Mouse (Mus musculus): Measurements from ENCODE around the gene Stx1a. TPM values are rescaled to one million over a fixed set of nuclear protein-coding genes. Genes with fewer than 3 reads are reported as not detected.

Stx1a gene
- polyA plus RNA-seq, 1 experiment from 2014 or later: 8.2 TPM

- DNase-seq (ENCODE audit: low spot score) (no peak), ATAC-seq (ENCODE audit: insufficient number of reproducible peaks, low FRiP score, low TSS enrichment, low read depth) (no peak)
Observed at GRCm38 (mm10) chr5:135024665-135025224, 1.5 kb downstream of the Stx1a start.

GRCm38 (mm10) chr5:135025899-135026298 is 2.6 kb downstream of the Stx1a start:
- Histone ChIP-seq H3K4me1 (ENCODE audit: control insufficient read depth, insufficient read depth, low read length) (peaks cover 12% of the 10 kb centered on the region; the same call in 1 of the 2 replicates), H3K9ac (ENCODE audit: low read length) (no peak overlapping the region), H3K9me3 (ENCODE audit: control insufficient read depth, low read length) (no peaks in the 10 kb centered on the region), H3K4me2 (ENCODE audit: low read depth, severe bottlenecking) (no peak overlapping the region), H3K36me3 (ENCODE audit: control insufficient read depth, insufficient read depth, low read length) (no peaks in the 10 kb centered on the region), H3K27me3 (ENCODE audit: control insufficient read depth, insufficient read depth, low read length) (no peaks in the 10 kb centered on the region), H3K27ac (replicated peaks; ENCODE audit: low read depth, low read length) (no peak overlapping the region), H3K4me3 (ENCODE audit: low read depth, low read length) (no peak overlapping the region)
- WGBS: 9% methylated on average over 7 of the region's 7 CpGs
- ATAC-seq (ENCODE audit: insufficient number of reproducible peaks, low FRiP score, low TSS enrichment, low read depth): no peak
- no peak for DNase-seq (ENCODE audit: low spot score)

More at GRCm38 (mm10) chr5:135024665-135025224, 1.5 kb downstream of the Stx1a start:
- no peak overlapping the region for H3K27ac ChIP-seq (replicated peaks; ENCODE audit: low read depth, low read length)
- no peaks in the 10 kb centered on the region for H3K27me3 ChIP-seq (ENCODE audit: control insufficient read depth, insufficient read depth, low read length)
- no peaks in the 10 kb centered on the region for H3K36me3 ChIP-seq (ENCODE audit: control insufficient read depth, insufficient read depth, low read length)
- H3K9ac ChIP-seq (ENCODE audit: low read length): no peak overlapping the region
- H3K4me2 ChIP-seq (ENCODE audit: low read depth, severe bottlenecking): peak overlapping the region; percentile 79; the same call in 1 of the 2 replicates
- H3K9me3 ChIP-seq (ENCODE audit: control insufficient read depth, low read length): no peaks in the 10 kb centered on the region
- WGBS: 63% methylated on average over 11 of the region's 11 CpGs
- H3K4me3 ChIP-seq (ENCODE audit: low read depth, low read length): no peak overlapping the region
- peaks cover 12% of the 10 kb centered on the region; the same call in 1 of the 2 replicates for H3K4me1 ChIP-seq (ENCODE audit: control insufficient read depth, insufficient read depth, low read length)

GRCm38 (mm10) chr5:135029007-135029854 is 5.9 kb downstream of the Stx1a start:
- no peak for ATAC-seq (ENCODE audit: insufficient number of reproducible peaks, low FRiP score, low TSS enrichment, low read depth)
- Histone ChIP-seq H3K4me1 (ENCODE audit: control insufficient read depth, insufficient read depth, low read length) (peaks cover 12% of the 10 kb centered on the region; the same call in 1 of the 2 replicates), H3K9ac (ENCODE audit: low read length) (no peak overlapping the region), H3K4me3 (ENCODE audit: low read depth, low read length) (no peak overlapping the region), H3K27me3 (ENCODE audit: control insufficient read depth, insufficient read depth, low read length) (no peaks in the 10 kb centered on the region), H3K27ac (replicated peaks; ENCODE audit: low read depth, low read length) (no peak overlapping the region), H3K4me2 (ENCODE audit: low read depth, severe bottlenecking) (no peak overlapping the region), H3K9me3 (ENCODE audit: control insufficient read depth, low read length) (no peaks in the 10 kb centered on the region), H3K36me3 (ENCODE audit: control insufficient read depth, insufficient read depth, low read length) (no peaks in the 10 kb centered on the region)
- 53% methylated on average over 18 of the region's 18 CpGs for WGBS
- DNase-seq (ENCODE audit: low spot score): no peak

- 0 out of 2 replicates have a peak, but pooled peaks cover 6% of the 10 kb centered on the region for H3K4me1 ChIP-seq (ENCODE audit: control insufficient read depth, insufficient read depth, low read length)
- no peak for DNase-seq (ENCODE audit: low spot score)
- 96% methylated on average over 5 of the region's 5 CpGs for WGBS
Observed at GRCm38 (mm10) chr5:135032581-135032980, 9.3 kb downstream of the Stx1a start.

DNA sequence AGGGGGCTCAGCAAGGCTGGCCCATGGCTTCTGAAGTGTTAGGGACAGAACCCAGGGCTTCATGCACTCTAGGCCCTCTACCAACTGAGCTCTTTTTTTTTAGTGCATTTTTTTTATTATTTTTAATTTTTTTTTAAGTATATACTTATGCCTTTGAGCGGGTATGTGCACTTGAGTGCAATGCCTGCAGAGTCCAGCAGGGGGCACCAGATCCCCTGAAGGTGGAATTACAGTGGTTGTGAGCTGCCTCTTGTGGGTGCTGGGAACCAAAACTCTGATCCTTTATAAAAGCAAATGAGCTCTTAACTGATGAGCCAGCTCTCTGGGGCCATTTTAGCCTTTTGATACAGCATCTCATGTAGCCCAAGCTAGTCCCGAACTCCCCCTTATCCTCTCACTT is 11.3 kb downstream of the Stx1a start:
- WGBS: 97% methylated on average over 2 of the region's 2 CpGs
- ATAC-seq (ENCODE audit: insufficient number of reproducible peaks, low FRiP score, low TSS enrichment, low read depth) (no peak), DNase-seq (ENCODE audit: low spot score) (no peak)
- Histone ChIP-seq H3K27me3 (ENCODE audit: control insufficient read depth, insufficient read depth, low read length) (no peaks in the 10 kb centered on the region), H3K4me2 (ENCODE audit: low read depth, severe bottlenecking) (no peak overlapping the region), H3K4me3 (ENCODE audit: low read depth, low read length) (no peak overlapping the region), H3K4me1 (ENCODE audit: control insufficient read depth, insufficient read depth, low read length) (no peaks in the 10 kb centered on the region), H3K9me3 (ENCODE audit: control insufficient read depth, low read length) (no peaks in the 10 kb centered on the region), H3K9ac (ENCODE audit: low read length) (no peak overlapping the region), H3K27ac (replicated peaks; ENCODE audit: low read depth, low read length) (no peak overlapping the region), H3K36me3 (ENCODE audit: control insufficient read depth, insufficient read depth, low read length) (no peaks in the 10 kb centered on the region)

More at GRCm38 (mm10) chr5:135032581-135032980, 9.3 kb downstream of the Stx1a start:
- H3K36me3 ChIP-seq (ENCODE audit: control insufficient read depth, insufficient read depth, low read length): no peaks in the 10 kb centered on the region
- no peaks in the 10 kb centered on the region for H3K27me3 ChIP-seq (ENCODE audit: control insufficient read depth, insufficient read depth, low read length)
- H3K9ac ChIP-seq (ENCODE audit: low read length): no peak overlapping the region
- no peaks in the 10 kb centered on the region for H3K9me3 ChIP-seq (ENCODE audit: control insufficient read depth, low read length)
- H3K27ac ChIP-seq (replicated peaks; ENCODE audit: low read depth, low read length): no peak overlapping the region
- H3K4me2 ChIP-seq (ENCODE audit: low read depth, severe bottlenecking): no peak overlapping the region
- H3K4me3 ChIP-seq (ENCODE audit: low read depth, low read length): no peak overlapping the region
- ATAC-seq (ENCODE audit: insufficient number of reproducible peaks, low FRiP score, low TSS enrichment, low read depth): no peak

DNA sequence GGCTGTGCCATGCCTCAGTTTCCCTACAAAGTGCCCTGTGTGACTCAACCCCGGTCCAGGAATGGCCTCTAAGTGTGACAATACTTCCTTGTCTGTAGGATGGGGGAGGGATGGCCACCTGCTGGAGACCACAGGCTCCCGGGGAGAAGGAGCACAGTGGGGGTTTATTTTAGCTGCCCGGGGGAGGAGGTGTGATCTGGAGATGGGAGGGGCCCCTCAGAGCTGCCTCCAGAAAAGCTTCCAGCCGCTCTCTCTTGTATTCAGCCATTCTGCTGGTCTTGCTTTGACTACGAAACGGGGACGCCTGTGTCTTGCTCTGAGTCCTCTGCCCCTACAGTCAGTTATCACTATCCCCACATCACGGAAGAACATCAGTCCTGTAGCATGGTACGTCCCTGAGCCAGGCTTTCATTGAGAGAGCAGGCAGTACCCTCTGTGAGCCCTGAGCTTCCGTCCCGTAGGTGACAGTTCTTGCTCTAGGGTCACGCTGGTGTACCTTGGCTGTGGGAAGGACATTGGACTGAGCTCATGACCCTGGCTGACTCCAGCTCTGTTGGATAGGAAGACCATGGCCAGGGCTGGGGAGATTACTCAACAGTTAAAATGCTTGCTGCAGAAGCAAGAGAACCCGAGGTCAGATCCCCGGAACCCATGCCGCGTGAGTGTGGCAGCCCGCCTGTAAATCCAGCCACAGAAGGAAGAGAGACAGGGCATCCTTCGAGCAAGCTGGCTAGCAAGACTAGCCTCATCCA is 12.5 kb downstream of the Stx1a start:
- H3K9me3 ChIP-seq (ENCODE audit: control insufficient read depth, low read length): no peaks in the 10 kb centered on the region
- H3K4me1 ChIP-seq (ENCODE audit: control insufficient read depth, insufficient read depth, low read length): no peaks in the 10 kb centered on the region
- no peak overlapping the region for H3K4me3 ChIP-seq (ENCODE audit: low read depth, low read length)
- ATAC-seq (ENCODE audit: insufficient number of reproducible peaks, low FRiP score, low TSS enrichment, low read depth): no peak
- no peak for DNase-seq (ENCODE audit: low spot score)
- no peak overlapping the region for H3K4me2 ChIP-seq (ENCODE audit: low read depth, severe bottlenecking)
- 66% methylated on average over 18 of the region's 18 CpGs for WGBS
- H3K27me3 ChIP-seq (ENCODE audit: control insufficient read depth, insufficient read depth, low read length): no peaks in the 10 kb centered on the region
- no peaks in the 10 kb centered on the region for H3K36me3 ChIP-seq (ENCODE audit: control insufficient read depth, insufficient read depth, low read length)
- H3K9ac ChIP-seq (ENCODE audit: low read length): no peak overlapping the region
- H3K27ac ChIP-seq (replicated peaks; ENCODE audit: low read depth, low read length): no peak overlapping the region

- no peak overlapping the region for H3K4me2 ChIP-seq (ENCODE audit: low read depth, severe bottlenecking)
- H3K4me1 ChIP-seq (ENCODE audit: control insufficient read depth, insufficient read depth, low read length): no peaks in the 10 kb centered on the region
- no peaks in the 10 kb centered on the region for H3K9me3 ChIP-seq (ENCODE audit: control insufficient read depth, low read length)
- WGBS: 93% methylated on average over 3 of the region's 3 CpGs
- no peak overlapping the region for H3K9ac ChIP-seq (ENCODE audit: low read length)
- H3K4me3 ChIP-seq (ENCODE audit: low read depth, low read length): no peak overlapping the region
- DNase-seq (ENCODE audit: low spot score): no peak
- ATAC-seq (ENCODE audit: insufficient number of reproducible peaks, low FRiP score, low TSS enrichment, low read depth): no peak
- H3K27me3 ChIP-seq (ENCODE audit: control insufficient read depth, insufficient read depth, low read length): no peaks in the 10 kb centered on the region
- H3K36me3 ChIP-seq (ENCODE audit: control insufficient read depth, insufficient read depth, low read length): no peaks in the 10 kb centered on the region
- H3K27ac ChIP-seq (replicated peaks; ENCODE audit: low read depth, low read length): no peak overlapping the region
Observed at GRCm38 (mm10) chr5:135037946-135038345, 14.7 kb downstream of the Stx1a start.

DNA sequence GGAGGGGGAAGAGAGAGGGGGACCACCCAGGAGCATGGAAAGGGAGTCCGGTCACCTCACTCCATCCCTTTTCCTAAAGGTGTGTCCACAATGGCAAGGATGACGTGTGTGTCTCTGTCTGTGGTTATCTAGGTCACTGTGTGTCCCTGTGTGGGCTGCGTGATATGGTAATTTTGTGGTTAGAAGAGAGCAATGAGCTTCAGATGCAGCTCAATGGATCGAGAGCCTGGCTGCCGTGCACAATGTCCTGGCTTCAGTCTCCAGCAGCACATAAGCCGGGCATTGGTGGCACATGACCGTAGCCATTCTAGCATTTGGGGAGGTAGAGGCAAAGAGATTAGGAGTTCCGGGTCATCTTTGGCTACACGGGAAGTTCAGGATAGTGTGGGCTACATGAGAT is 16.3 kb downstream of the Stx1a start:
- no peaks in the 10 kb centered on the region for H3K36me3 ChIP-seq (ENCODE audit: control insufficient read depth, insufficient read depth, low read length)
- ATAC-seq (ENCODE audit: insufficient number of reproducible peaks, low FRiP score, low TSS enrichment, low read depth) (no peak), DNase-seq (ENCODE audit: low spot score) (no peak)
- no peaks in the 10 kb centered on the region for H3K9me3 ChIP-seq (ENCODE audit: control insufficient read depth, low read length)
- 89% methylated on average over 9 of the region's 9 CpGs for WGBS
- no peaks in the 10 kb centered on the region for H3K4me1 ChIP-seq (ENCODE audit: control insufficient read depth, insufficient read depth, low read length)
- no peak overlapping the region for H3K4me3 ChIP-seq (ENCODE audit: low read depth, low read length)
- no peak overlapping the region for H3K4me2 ChIP-seq (ENCODE audit: low read depth, severe bottlenecking)
- no peak overlapping the region for H3K27ac ChIP-seq (replicated peaks; ENCODE audit: low read depth, low read length)
- H3K27me3 ChIP-seq (ENCODE audit: control insufficient read depth, insufficient read depth, low read length): no peaks in the 10 kb centered on the region
- H3K9ac ChIP-seq (ENCODE audit: low read length): no peak overlapping the region
